Mouse (Mus musculus): ENCODE measurements at regions not wholly inside any gene's neighbourhood (a gene's known extent, or its start where the extent isn't known, plus 50 kb on each side); places are given as distances from the start of the nearest gene placed in this dataset.

- no peak for DNase-seq (ENCODE audit: extremely low spot score in 1 of 2, low spot score in 1 of 2)
Measured at GRCm38 (mm10) chr9:122064937-122065673, 52.0 kb upstream of the Snrk start.

- no peak for DNase-seq (ENCODE audit: extremely low spot score in 1 of 2, low spot score in 1 of 2)
Measured at GRCm38 (mm10) chr9:122055820-122056550, 59.1 kb upstream of the Pomgnt2 start.

GRCm38 (mm10) chr9:122051716-122052115 lies 54.8 kb upstream of the Pomgnt2 start:
- no peak for DNase-seq (ENCODE audit: extremely low spot score in 1 of 2, low spot score in 1 of 2)

GRCm38 (mm10) chr9:122051096-122051495 lies 54.2 kb upstream of the Pomgnt2 start:
- no peak for DNase-seq (ENCODE audit: extremely low spot score in 1 of 2, low spot score in 1 of 2)

GRCm38 (mm10) chr9:122048999-122049398 lies 52.1 kb upstream of the Pomgnt2 start:
- DNase-seq (ENCODE audit: extremely low spot score in 1 of 2, low spot score in 1 of 2) = no peak

GRCm38 (mm10) chr9:122047962-122048625 lies 51.2 kb upstream of the Pomgnt2 start:
- peak; percentile 18 to 57 for DNase-seq (ENCODE audit: extremely low spot score in 1 of 2, low spot score in 1 of 2)
